Mouse (Mus musculus): ENCODE results near the gene Uhrf1bp1l. TPM values are rescaled to one million over a fixed set of nuclear protein-coding genes. Genes with fewer than 3 reads are reported as not detected.
A peak's percentile ranks its signal among the peaks of the same experiment; 100 is the strongest.

The Uhrf1bp1l gene
- total RNA-seq, 2 experiments from 2014 or later: 24.7 to 29.0 TPM

DNA sequence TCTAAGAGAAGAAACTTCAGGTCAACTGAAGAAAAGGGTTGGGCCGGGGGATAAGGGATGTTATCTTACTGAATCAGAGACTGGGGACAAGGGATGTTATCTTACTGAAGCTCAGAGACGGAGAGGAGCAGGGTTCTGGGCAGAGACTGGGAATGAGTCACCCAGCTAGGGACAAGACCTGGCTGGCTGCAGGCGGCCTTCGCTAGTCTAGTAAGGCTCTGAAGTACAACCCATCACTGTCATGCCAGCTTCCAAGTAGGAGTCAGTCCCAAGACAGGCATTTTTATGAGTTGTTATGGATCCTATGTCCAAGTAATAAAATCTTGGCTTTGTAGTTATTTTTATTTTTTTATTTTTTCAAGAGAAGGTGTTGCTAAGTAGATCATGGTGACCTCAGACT lies 1.5 kb upstream of the Uhrf1bp1l start:
- no peak for DNase-seq
- intact Hi-C loops (cut with DNase I): no loop called here

DNA sequence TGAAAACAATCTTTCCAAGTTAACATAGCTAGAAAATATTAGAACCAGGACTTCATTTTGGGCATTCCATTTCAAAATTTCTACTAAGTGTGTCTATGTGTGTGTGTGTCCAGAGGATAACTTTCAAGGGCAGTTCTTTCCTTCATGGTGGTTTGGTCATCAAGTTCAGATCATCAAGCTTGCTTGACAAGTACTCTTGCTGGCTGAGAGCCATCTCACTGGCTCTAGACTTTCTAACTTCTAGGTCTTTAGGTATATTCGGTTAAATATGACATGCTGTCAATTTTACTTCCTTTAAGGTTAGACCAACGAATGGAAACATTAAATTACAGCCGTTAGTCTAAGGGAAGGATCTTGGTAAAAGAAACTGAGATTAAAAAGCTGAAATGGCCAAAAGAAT lies 450 bp upstream of the Uhrf1bp1l start:
- DNase-seq: no peak
- intact Hi-C loops (cut with DNase I): no loop called here

DNA sequence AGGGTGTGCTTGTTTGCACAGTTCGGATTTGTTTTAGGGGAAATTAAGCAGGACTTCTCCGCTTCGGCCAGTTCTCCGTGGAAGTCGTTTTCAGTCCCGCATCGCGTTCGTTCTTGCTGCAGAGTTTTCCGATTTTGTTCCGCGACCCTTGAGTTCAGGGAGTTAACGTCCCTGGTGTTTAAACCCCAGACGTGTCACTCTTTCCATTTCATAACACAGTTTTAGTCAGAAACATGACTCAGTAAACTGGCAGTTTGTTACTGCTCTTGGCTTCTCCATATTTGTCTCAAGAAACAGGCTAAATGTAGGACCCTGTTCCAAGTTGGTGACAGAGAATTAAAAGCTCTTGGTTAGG lies 852 bp downstream of the Uhrf1bp1l start:
- DNase-seq: no peak
- intact Hi-C loops (cut with DNase I): loop anchor here (5.0 kb wide), 1 partner anchor 57 kb away; no protein-coding TSS in a partner anchor

DNA sequence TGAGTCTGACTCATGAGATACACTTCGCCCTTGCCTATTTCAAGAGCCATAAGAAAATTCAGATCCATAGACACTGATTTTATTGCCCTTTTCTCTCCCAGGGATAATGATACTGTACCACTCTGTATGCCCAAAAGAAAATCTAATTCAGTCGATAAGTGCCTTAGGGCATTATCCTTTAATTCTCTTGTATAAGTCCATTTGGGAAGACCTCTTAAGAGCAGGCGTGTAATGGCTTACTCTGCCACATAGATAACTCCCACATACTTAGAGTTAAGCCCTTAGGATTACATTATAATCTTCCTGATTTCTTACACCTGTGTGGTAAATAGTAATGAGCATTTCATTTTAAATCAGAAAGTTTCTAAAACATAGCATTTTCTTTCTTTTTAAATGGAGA lies 1.8 kb downstream of the Uhrf1bp1l start:
- DNase-seq: no peak
- intact Hi-C loops (cut with DNase I): loop anchor here (5.0 kb wide), 1 partner anchor 56 kb away; no protein-coding TSS in a partner anchor

DNA sequence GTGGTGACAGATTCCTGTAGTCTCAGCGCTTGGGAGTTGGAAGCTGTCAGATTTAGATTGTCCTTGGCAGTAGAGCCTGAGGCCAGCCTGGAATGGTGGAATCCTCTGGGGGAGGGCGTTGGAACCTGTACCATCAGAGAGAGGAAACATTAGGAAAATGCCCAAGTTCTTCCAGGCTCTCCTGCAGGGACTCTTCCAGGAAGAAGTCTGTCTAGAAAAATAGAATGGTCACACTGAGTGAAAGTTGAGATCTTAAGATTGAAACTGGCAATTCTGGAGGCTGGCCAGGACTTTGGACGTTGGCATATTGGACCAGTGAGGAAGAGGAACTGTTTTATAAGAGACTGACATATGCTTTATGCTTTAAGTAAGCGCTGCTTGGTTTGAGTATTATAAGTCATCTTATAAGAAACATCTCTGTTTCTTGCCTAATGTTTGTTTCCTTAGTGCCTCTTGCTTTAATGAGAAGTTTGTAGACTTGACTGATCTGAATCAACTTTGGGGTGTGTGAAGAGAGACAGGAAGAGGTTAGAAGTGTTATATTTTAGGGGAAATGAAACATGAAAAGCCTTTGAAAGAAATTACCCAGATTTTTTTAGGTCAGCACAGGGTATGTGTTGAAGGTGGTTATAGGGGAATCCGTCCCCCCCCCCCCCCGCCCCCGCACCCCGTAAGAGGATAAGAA lies 2.6 kb downstream of the Uhrf1bp1l start:
- intact Hi-C loops (cut with DNase I): loop anchor here (5.0 kb wide), 1 partner anchor 55 kb away; no protein-coding TSS in a partner anchor
- DNase-seq: no peak

DNA sequence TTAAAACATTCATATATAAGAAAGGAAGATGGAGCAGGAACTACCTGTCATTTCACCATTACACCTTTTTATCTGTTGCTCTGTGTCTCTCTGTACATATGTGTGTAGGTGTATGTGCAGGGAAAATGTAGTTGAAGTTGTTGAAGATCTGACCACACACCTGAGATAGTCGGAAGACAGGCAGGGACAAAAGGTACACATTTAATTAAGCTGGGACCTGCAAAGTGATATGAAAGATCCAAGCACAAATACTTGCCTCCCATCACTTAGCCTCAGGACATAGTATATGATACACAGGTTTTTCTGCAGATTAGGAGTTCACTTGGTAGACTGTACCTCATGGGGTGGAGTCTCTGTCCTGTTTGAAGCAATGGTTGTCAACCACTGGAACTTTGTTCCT lies 3.1 kb downstream of the Uhrf1bp1l start:
- intact Hi-C loops (cut with DNase I): loop anchor here (5.0 kb wide), 1 partner anchor 54 kb away; no protein-coding TSS in a partner anchor
- no peak for DNase-seq

DNA sequence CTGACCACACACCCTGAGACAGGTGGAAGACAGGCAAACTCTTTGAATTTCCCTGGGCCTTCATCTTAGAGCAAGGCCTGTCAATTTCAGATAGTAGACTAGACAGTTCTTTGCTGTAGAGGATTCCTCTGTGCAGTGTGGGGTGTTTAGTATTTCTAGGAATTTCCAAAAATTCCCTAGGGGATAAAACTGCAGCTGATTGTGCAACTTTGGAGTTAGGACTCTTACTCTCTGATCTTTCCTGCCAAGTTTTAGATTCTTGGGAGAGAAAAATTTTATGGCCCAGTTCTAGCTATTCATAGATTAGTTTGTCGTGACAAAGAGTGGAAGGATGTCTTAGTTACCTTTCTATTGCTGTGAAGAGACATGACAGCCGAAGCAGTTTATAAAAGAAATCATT lies 3.8 kb downstream of the Uhrf1bp1l start:
- intact Hi-C loops (cut with DNase I): loop anchor here (5.0 kb wide), 1 partner anchor 54 kb away; no protein-coding TSS in a partner anchor
- DNase-seq: no peak

DNA sequence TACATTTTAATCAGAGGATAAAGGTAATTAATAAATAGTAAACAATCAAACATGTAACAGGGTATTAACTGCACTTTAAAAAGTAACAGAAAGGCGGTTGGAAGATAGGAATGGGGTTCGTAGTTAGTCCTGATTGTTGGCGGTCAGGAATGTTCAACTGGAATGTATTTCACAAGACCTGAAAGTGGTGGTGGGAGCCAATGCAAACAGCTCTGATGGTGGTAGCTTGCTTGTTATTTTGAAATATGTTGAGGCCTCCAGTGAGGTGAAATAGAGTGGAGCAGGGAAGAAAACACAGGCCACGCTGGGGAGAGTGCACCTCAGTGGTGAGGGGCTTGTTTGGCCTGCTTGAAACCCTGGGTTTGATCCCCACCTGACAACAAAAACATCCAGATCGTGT lies 6.3 kb downstream of the Uhrf1bp1l start:
- no peak for DNase-seq
- intact Hi-C loops (cut with DNase I): no loop called here

DNA sequence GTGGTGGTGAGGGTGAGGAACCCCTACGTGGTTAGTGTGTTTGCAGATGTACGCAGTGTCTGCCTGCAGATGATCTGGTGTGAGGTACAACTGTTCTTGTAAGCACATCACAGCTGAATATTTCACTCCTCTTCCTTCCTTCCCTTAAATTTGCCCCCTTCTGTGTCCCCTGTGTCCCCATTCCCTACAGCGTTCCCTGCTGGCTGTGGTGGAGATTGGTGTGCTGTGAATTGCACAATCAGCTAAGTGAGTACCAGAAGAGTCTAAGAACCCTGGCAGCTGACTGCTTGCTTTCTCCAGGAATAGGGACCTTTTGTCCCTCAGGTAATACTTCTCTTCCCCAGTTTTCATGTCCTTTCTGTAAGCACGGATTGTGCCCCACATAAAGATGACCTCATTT lies 10.4 kb downstream of the Uhrf1bp1l start:
- intact Hi-C loops (cut with DNase I): no loop called here
- no peak for DNase-seq

DNA sequence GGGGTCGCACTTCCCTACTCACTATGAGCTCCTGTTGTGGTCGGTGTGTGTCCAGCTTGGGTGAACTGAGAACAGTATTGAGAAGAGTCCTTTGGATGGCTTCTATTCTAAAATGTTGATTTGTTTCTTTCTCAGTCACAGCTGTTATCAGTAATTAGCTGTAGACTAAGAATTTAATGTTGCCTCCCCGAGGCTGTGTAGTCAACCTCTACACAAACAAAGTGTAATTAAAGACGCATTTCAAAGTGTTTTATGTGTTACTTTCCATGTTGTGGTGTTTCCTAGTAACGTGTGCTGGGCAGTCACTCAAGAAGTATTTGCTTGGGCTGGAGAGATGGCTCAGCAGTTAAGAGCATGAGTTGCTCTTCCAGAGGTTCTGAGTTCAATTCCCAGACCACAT lies 16.0 kb downstream of the Uhrf1bp1l start:
- intact Hi-C loops (cut with DNase I): no loop called here
- no peak for DNase-seq

DNA sequence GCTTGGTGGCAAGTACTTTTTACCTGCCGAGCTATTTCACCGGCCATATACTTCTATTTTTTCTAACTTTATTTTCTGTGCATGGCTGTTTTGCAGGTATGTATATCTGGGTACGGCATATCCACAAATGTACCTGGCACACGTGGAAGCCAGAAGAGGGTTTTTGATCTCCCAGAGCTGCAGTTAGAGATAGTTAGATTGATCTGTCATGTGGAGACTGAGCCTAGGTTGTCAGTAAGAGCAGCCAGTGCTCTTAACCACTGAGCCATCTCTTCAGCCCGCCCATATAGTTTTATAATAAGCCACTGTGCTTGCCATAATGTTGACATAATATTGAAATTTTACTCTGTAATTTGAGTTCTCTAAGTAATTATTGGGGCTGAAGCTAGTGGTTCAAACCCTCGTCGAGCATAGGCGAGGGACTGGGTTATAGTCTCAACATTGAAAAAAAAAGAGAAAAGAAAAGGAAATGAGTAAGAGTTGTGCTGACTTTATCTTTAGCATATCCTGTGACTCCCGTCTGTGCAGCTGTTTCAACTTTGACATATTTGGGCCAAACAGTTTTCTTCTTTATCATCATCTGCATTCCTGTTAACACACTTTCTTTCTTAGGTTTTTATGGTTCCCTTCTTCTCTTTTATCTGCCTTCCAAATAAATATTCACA lies 19.8 kb downstream of the Uhrf1bp1l start:
- intact Hi-C loops (cut with DNase I): no loop called here
- no peak for DNase-seq

DNA sequence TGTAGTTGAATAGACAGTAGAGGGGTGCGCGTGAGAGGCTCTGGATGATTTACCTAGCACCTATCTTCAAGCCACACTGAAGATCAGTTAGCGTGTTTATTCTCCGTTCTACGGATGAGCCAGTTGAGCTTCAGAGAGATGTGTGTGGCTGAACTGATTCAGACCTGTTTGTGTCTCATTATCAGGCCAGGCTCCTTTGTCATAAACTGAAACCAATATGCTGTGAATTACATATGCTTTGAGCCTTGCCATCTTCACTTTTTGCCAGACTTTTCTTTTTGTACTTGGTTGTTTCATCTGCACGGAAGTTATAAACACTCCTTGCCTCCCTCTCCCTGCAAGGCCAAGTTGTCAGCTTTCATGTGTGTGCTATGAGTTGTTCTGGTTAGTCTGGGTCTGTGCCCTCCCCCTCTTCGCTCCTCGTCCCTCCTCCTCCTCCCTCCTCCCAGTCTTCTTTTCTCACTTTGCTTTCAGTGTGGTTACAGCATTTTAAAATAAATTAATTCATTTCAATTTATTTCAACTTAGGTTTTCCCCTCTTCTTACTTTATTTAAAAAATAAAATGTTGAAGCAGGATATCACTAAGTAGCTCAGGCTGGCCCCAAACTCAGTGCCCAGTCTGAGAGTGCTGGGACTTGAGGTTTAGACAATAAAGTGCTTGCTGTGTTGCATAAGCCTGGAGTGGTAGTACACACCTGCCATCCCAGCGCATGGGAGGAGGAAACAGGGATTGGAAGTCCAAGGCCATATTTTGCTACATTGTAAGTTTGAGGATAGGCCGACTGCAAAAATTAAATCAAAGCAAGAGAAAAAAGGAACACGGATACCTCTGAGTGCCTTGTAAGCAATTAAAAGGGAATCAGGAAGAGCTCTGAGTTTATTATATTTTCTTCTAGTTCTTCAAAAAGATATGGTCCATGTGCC lies 21.3 kb downstream of the Uhrf1bp1l start:
- no peak for DNase-seq
- intact Hi-C loops (cut with DNase I): no loop called here

DNA sequence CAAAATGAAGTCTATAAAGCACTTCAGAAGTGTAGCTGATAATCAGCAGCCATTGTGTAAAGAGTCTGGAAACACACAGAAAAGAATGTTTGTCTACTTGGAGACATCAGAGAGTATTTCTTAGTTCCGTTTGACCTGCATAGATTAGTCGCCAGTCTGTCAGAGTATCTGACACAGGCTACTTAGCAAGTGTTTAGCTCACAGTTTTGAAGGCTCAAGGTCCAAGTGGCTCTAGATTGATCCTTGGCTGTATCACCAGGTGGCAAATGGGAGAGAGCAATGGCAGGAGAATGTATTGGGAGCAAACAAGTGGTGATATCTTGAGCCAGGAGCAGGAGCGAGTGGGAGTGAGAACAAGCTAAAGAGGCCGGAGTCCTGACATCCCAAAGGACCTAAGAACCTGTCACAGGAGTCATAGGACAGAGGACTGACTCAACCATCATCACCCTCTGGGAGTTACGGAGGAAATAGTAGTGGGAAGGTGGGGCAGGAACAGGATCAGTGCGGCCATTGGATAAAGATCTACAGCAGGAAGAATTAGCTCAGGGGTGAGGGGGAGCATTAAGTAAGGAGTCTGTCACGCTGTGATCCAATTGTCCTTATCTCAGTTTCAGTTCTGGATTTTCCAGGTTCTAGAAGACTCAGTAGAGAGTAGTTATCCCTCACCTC lies 23.7 kb downstream of the Uhrf1bp1l start:
- intact Hi-C loops (cut with DNase I): no loop called here
- no peak for DNase-seq

DNA sequence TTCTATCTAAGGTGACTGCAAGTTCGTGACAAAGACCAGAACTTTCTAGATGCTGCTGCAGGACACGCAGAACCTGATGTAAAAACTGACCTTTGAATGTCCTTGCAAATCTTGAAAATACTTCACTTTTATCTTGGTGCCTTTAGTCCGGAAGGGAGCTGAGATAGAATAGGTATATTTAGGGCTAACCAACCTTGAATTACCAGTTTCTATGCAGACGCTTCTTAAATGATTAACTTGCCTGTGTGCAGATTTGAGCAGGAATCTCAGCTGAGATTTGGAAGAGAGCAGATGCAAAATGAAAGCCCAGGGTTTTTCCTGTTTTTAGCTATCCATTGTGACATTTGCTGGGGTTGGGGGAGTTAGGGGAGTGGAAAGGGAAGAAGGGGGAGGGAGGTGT lies 24.3 kb downstream of the Uhrf1bp1l start:
- intact Hi-C loops (cut with DNase I): no loop called here
- DNase-seq: no peak

DNA sequence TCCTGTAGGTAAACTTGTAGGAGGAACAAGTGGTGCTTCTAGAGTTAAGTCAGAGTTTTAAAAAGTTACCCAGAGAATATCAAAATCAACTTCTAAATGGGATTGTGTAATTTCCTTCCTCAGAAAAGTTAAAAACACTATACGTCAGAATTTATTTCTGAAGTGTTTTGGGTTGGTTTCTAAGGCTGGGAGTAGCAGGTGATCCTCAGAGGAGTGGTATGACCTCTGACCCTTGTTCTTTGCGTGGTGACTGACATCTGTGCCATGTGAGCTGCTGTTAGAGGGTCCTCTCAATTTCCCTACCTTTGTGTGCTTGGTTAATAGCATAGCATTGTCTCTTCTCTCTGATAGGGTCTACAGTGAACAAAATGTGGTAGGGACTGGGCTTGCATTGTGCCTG lies 27.1 kb downstream of the Uhrf1bp1l start:
- DNase-seq: no peak
- intact Hi-C loops (cut with DNase I): no loop called here

DNA sequence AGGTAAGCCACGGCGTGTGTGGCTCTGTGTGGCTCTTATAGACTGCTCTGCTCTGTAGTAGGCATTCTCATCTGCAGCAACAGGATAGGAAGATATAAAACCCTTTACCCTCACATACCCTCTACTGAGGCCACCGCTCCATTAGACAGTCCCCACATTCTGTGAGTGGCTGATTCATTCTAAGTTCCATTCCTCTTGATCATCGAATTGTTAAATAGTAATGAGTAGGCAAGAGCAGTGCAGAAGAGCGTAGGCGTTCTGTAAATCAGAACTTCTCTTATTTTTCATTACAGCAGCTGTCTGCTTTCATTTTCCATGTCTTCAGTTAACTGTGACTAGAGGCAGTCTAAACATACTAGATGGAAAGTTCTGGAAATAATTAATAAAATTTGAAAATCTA lies 31.2 kb downstream of the Uhrf1bp1l start:
- no peak for DNase-seq
- intact Hi-C loops (cut with DNase I): no loop called here

DNA sequence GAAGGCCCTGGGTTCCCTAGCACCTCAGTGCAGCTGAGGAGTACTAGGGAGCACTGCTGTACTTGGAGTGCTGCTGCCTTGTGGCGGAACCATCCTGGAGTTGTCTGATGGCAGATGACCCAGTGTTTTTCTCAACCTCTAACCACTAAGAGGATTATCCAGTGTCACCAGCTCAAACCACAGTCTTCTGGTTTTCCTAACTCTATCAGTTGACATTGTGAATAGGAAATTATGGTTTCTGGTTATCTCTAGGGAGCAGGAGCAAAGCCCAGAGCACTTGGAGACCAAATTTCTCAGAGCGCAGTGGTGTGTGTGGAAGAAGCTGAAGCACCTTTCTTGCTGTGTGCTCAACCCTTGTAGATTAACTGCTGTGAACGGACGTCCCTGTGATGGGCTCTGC lies 47.1 kb downstream of the Uhrf1bp1l start:
- intact Hi-C loops (cut with DNase I): no loop called here
- no peak for DNase-seq

DNA sequence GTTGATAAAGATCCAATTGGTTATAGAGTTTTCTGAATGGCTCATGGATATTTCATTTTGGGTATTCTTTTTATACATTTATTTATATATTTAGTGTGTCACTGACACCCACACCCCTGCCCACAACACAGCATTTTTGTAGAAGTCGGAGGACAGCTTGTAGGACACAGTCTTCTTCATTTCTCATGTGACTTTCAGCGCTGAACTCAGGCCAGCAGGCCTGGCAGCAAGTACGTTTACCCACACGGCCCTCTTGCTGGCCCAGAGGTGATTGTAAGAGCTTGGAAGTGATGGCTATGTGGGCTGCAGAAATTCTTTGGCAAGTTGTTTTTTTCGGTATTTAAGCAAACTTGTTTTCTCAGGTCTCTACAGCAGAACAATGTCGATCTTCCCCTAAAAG lies 49.3 kb downstream of the Uhrf1bp1l start:
- peak; percentile 32 to 50 for DNase-seq
- intact Hi-C loops (cut with DNase I): no loop called here

DNA sequence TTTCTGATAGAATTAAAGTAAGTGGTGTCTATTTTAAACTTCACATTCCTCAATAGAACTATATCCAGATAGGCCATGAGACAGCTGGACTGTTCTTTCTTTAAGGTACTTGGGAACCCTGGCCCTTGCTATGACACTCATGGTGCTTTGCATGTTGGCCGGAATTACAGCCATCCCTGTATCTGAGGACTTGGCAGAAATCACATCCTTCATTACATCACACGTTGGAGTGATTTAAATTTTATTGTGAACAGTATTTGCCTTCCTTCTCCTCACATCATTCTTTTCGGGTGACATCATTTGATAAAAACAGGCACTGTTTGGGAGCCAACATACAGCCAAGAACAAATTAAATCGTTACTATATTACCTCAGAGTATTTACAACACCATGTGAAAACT lies 74.4 kb downstream of the Uhrf1bp1l start:
- intact Hi-C loops (cut with DNase I): no loop called here
- no peak for DNase-seq

DNA sequence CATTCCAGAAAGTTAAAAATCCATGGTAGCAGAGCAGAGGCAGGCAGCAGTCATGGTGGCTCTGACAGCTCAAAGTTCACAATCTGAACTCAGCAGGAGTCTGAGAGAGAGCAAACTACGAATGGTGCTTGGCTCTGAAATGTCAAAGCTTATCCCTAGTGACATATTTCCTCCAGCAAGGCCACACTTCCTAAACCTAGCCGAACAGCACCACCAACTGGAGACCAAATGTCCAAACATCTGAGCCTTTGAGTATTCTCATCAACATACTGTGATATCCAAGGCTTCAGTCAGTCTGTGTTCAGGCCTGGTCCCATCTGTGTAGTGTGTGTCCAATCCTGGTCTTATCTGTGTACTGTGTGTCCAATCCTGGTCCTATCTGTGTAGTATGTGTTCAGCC lies 79.1 kb downstream of the Uhrf1bp1l start:
- intact Hi-C loops (cut with DNase I): loop anchor here (2.0 to 10.0 kb wide), 3 partner anchors 87 to 362 kb away; no protein-coding TSS in a partner anchor
- peak; percentile 42 to 49 for DNase-seq
